Mouse (Mus musculus) neural tube, embryonic 11.5 days (tissue): ENCODE results near the gene Rab11fip4. TPM values are rescaled to one million over a fixed set of nuclear protein-coding genes. Genes with fewer than 3 reads are reported as not detected.

Experiments used
- ATAC-seq: fragments of 200-750 bp; cut with Nextera tagmentation; 2 replicates; pipeline ENCODE4 v1.8.0; 2017; ENCODE audit warnings: moderate number of reproducible peaks, mild to moderate bottlenecking, moderate TSS enrichment, moderate library complexity; ENCODE audit not compliant: insufficient read depth, low FRiP score, low TSS enrichment
- DNase-seq: peaks from one replicate; pipeline ENCODE4 v3.0.0-alpha.2; 2015; ENCODE audit warnings: low spot score
- H3K27ac ChIP-seq: fragments of 300-500 bp; sonication (generic); 2 replicates; pipeline ENCODE4 v1.5.1; 2014; ENCODE audit warnings: low read depth, mild to moderate bottlenecking, low read length
- H3K27me3 ChIP-seq: fragments of 300-500 bp; sonication (generic); 2 replicates; pipeline ENCODE4 v1.6.1; 2014; ENCODE audit warnings: mild to moderate bottlenecking, low read length, mixed read lengths; ENCODE audit not compliant: control insufficient read depth, insufficient read depth
- H3K36me3 ChIP-seq: fragments of 300-500 bp; sonication (generic); 2 replicates; pipeline ENCODE4 v1.6.1; 2014; ENCODE audit warnings: mild to moderate bottlenecking, low read length, moderate library complexity, mixed read lengths; ENCODE audit not compliant: control insufficient read depth, insufficient read depth
- H3K4me1 ChIP-seq: fragments of 300-500 bp; sonication (generic); 2 replicates; pipeline ENCODE4 v1.6.1; 2014; ENCODE audit warnings: low read length, mixed read lengths; ENCODE audit not compliant: control insufficient read depth, insufficient read depth
- H3K4me2 ChIP-seq: fragments of 300-500 bp; sonication (generic); 2 replicates; pipeline ENCODE4 v1.6.1; 2014; ENCODE audit warnings: low read depth, mild to moderate bottlenecking, moderate library complexity
- H3K4me3 ChIP-seq: fragments of 300-500 bp; sonication (generic); 2 replicates; pipeline ENCODE4 v1.5.1; 2014; ENCODE audit warnings: low read depth, low read length
- H3K9ac ChIP-seq: fragments of 300-500 bp; sonication (generic); 2 replicates; pipeline ENCODE4 v1.6.1; 2014; ENCODE audit warnings: mild to moderate bottlenecking, low read length
- H3K9me3 ChIP-seq: fragments of 300-500 bp; sonication (generic); 2 replicates; pipeline ENCODE4 v1.6.1; 2016; ENCODE audit warnings: low read length; ENCODE audit not compliant: control insufficient read depth
- WGBS: fragments of 180-500 bp; shearing (Covaris S2); extraction: QIAGEN DNeasy Blood & Tissue Kit; methylation state at CpG from one replicate; pipeline ENCODE4 v1.1.7; 2014; 5-methylcytosine and 5-hydroxymethylcytosine counted together
- polyA plus RNA-seq: library from polyadenylated mRNA; unstranded; fragments of >200 nt; fragmentation: Nextera tagmentation; extraction: Ambion mirVana; gene quantifications from 2 replicates; pipeline ENCODE4 v1.2.1, GENCODE M21; 2014

Gene Rab11fip4
- polyA plus RNA-seq, 1 experiment from 2014 or later, result 15.2 TPM

GRCm38 (mm10) chr11:79663570-79663969 lies 72.6 kb downstream of the Rab11fip4 start:
- ATAC-seq (no peak), DNase-seq (no peak)
- Histone ChIP-seq H3K4me1 (peaks cover 19% of the 10 kb centered on the region), H3K9me3 (no peaks in the 10 kb centered on the region), H3K4me2 (no peak overlapping the region), H3K27me3 (no peaks in the 10 kb centered on the region; the same call in 1 of the 2 replicates), H3K36me3 (no peaks in the 10 kb centered on the region), H3K27ac (no peak overlapping the region), H3K4me3 (no peak overlapping the region), H3K9ac (no peak overlapping the region)
- 89% methylated on average over 7 of the region's 7 CpGs for WGBS

- 85% methylated on average over 8 of the region's 8 CpGs for WGBS
- H3K9me3 ChIP-seq, result no peaks in the 10 kb centered on the region
- no peak for DNase-seq
- no peak overlapping the region for H3K4me3 ChIP-seq
- no peak overlapping the region for H3K4me2 ChIP-seq
- no peaks in the 10 kb centered on the region for H3K36me3 ChIP-seq
- H3K4me1 ChIP-seq, result peaks cover 15% of the 10 kb centered on the region
- H3K27me3 ChIP-seq, result no peaks in the 10 kb centered on the region; the same call in 1 of the 2 replicates
- no peak for ATAC-seq
- H3K27ac ChIP-seq, result no peak overlapping the region
- H3K9ac ChIP-seq, result no peak overlapping the region
Observed at GRCm38 (mm10) chr11:79666544-79666943, 75.5 kb downstream of the Rab11fip4 start.

GRCm38 (mm10) chr11:79669210-79669609 lies 78.2 kb downstream of the Rab11fip4 start:
- no peak for DNase-seq
- Histone ChIP-seq H3K4me3 (no peak overlapping the region), H3K36me3 (no peaks in the 10 kb centered on the region), H3K27me3 (no peaks in the 10 kb centered on the region), H3K4me1 (0 out of 2 replicates have a peak, but pooled peaks cover 2% of the 10 kb centered on the region), H3K27ac (0 out of 2 replicates have a peak overlapping the region, but pooled peaks have one; percentile 3), H3K9ac (no peak overlapping the region), H3K9me3 (no peaks in the 10 kb centered on the region), H3K4me2 (no peak overlapping the region)
- ATAC-seq, result no peak
- WGBS, result 53% methylated on average over 6 of the region's 6 CpGs

GRCm38 (mm10) chr11:79669947-79670346 lies 78.9 kb downstream of the Rab11fip4 start:
- Histone ChIP-seq H3K9ac (no peak overlapping the region), H3K4me2 (no peak overlapping the region), H3K4me1 (0 out of 2 replicates have a peak, but pooled peaks cover 2% of the 10 kb centered on the region), H3K9me3 (no peaks in the 10 kb centered on the region), H3K27ac (no peak overlapping the region), H3K27me3 (no peaks in the 10 kb centered on the region), H3K36me3 (no peaks in the 10 kb centered on the region; the same call in 1 of the 2 replicates), H3K4me3 (no peak overlapping the region)
- ATAC-seq (no peak), DNase-seq (no peak)
- 38% methylated on average over 3 of the region's 3 CpGs for WGBS

- Histone ChIP-seq H3K27ac (0 out of 2 replicates have a peak overlapping the region, but pooled peaks have one; percentile 42), H3K4me1 (0 out of 2 replicates have a peak, but pooled peaks cover 2% of the 10 kb centered on the region), H3K27me3 (no peaks in the 10 kb centered on the region), H3K36me3 (no peaks in the 10 kb centered on the region; the same call in 1 of the 2 replicates), H3K9ac (no peak overlapping the region), H3K4me2 (no peak overlapping the region), H3K4me3 (no peak overlapping the region), H3K9me3 (no peaks in the 10 kb centered on the region)
- DNase-seq, result no peak
- no peak for ATAC-seq
- WGBS, result 59% methylated on average over 7 of the region's 7 CpGs
Observed at GRCm38 (mm10) chr11:79670411-79670945, 79.5 kb downstream of the Rab11fip4 start.

- no peak for ATAC-seq
- no peak overlapping the region for H3K4me3 ChIP-seq
- WGBS, result 52% methylated on average over 6 of the region's 6 CpGs
- no peak overlapping the region for H3K27ac ChIP-seq
- no peaks in the 10 kb centered on the region for H3K9me3 ChIP-seq
- no peak overlapping the region for H3K4me2 ChIP-seq
- 0 out of 2 replicates have a peak, but pooled peaks cover 2% of the 10 kb centered on the region for H3K4me1 ChIP-seq
- DNase-seq, result no peak
- H3K9ac ChIP-seq, result no peak overlapping the region
- H3K27me3 ChIP-seq, result no peaks in the 10 kb centered on the region
- no peaks in the 10 kb centered on the region; the same call in 1 of the 2 replicates for H3K36me3 ChIP-seq
Observed at GRCm38 (mm10) chr11:79671668-79672281, 80.8 kb downstream of the Rab11fip4 start.

GRCm38 (mm10) chr11:79673072-79673471 lies 82.1 kb downstream of the Rab11fip4 start:
- Histone ChIP-seq H3K4me3 (no peak overlapping the region), H3K36me3 (no peaks in the 10 kb centered on the region; the same call in 1 of the 2 replicates), H3K27ac (no peak overlapping the region), H3K9ac (no peak overlapping the region), H3K4me2 (no peak overlapping the region), H3K4me1 (0 out of 2 replicates have a peak, but pooled peaks cover 2% of the 10 kb centered on the region), H3K27me3 (no peaks in the 10 kb centered on the region), H3K9me3 (no peaks in the 10 kb centered on the region)
- ATAC-seq (no peak), DNase-seq (no peak)
- 81% methylated on average over 5 of the region's 5 CpGs for WGBS

- no peak overlapping the region for H3K4me3 ChIP-seq
- H3K27ac ChIP-seq, result no peak overlapping the region
- DNase-seq (no peak), ATAC-seq (no peak)
- H3K4me1 ChIP-seq, result 0 out of 2 replicates have a peak, but pooled peaks cover 2% of the 10 kb centered on the region
- H3K9me3 ChIP-seq, result no peaks in the 10 kb centered on the region
- H3K4me2 ChIP-seq, result no peak overlapping the region
- WGBS, result 76% methylated on average over 8 of the region's 8 CpGs
- H3K36me3 ChIP-seq, result no peaks in the 10 kb centered on the region; the same call in 1 of the 2 replicates
- no peaks in the 10 kb centered on the region for H3K27me3 ChIP-seq
- no peak overlapping the region for H3K9ac ChIP-seq
Observed at GRCm38 (mm10) chr11:79673717-79674116, 82.7 kb downstream of the Rab11fip4 start.

- H3K36me3 ChIP-seq, result no peaks in the 10 kb centered on the region; the same call in 1 of the 2 replicates
- H3K9me3 ChIP-seq, result no peaks in the 10 kb centered on the region
- no peak for DNase-seq
- H3K4me2 ChIP-seq, result no peak overlapping the region
- H3K4me3 ChIP-seq, result no peak overlapping the region
- no peak for ATAC-seq
- no peak overlapping the region for H3K27ac ChIP-seq
- H3K4me1 ChIP-seq, result no peaks in the 10 kb centered on the region
- no peaks in the 10 kb centered on the region for H3K27me3 ChIP-seq
- WGBS, result 83% methylated on average over 3 of the region's 3 CpGs
- no peak overlapping the region for H3K9ac ChIP-seq
Observed at GRCm38 (mm10) chr11:79674231-79674630, 83.2 kb downstream of the Rab11fip4 start.
